Mouse (Mus musculus) bone marrow macrophage, adult 2 months (primary cell): ENCODE results near the gene Osbpl10. TPM values are rescaled to one million over a fixed set of nuclear protein-coding genes. Genes with fewer than 3 reads are reported as not detected.
A peak's percentile ranks its signal among the peaks of the same experiment; 100 is the strongest.

Source experiments
- H3K27ac ChIP-seq: 2 replicates; pipeline ENCODE4 v1.5.1; 2012; ENCODE audit warnings: low read depth, low read length; ENCODE audit not compliant: insufficient read depth
- H3K4me1 ChIP-seq: 2 replicates; pipeline ENCODE4 v1.6.1; 2012; ENCODE audit warnings: low read length; ENCODE audit not compliant: control insufficient read depth, insufficient read depth
- H3K4me3 ChIP-seq: 2 replicates; pipeline ENCODE4 v1.5.1; 2012; ENCODE audit warnings: mild to moderate bottlenecking, low read length, moderate library complexity; ENCODE audit not compliant: insufficient read depth
- CTCF ChIP-seq: IDR thresholded peaks from 2 replicates; pipeline ENCODE4 v1.5.1; 2012; ENCODE audit warnings: low read depth, mild to moderate bottlenecking, low read length, moderate library complexity
- POLR2A ChIP-seq: IDR thresholded peaks from 2 replicates; pipeline ENCODE4 v1.6.1; 2012; ENCODE audit warnings: mild to moderate bottlenecking, low read depth, low read length, borderline replicate concordance
- polyA plus RNA-seq: library from polyadenylated mRNA; stranded (reverse); fragments of >200 nt; gene quantifications from 2 replicates; pipeline ENCODE4 v1.2.4, GENCODE M21; 2012; ENCODE audit not compliant: missing spikeins, insufficient read depth, insufficient read length

Osbpl10 gene
- polyA plus RNA-seq, 1 experiment: 1.7 TPM

DNA sequence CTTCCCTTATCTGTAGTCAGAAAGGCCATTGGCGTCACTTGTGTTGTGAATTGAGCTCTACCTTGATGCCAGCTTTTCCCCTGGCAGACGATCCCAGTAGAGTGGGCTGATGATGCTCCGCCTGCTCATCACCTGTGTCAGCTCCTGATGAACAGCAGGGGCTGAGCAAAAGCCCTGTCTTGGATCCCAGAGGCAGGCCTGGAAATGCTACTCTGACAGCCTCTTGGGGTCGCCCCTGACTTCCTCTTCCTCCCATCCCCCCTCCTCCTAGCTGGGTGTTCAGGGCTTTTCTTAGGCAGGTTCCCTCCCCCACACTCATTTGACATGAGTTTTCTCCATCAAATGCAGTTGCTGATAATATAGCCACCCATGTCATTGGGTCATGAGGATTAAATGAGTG is 250.8 kb downstream of the Osbpl10 start:
- Histone ChIP-seq H3K4me1 (peaks cover 9% of the 10 kb centered on the region), H3K27ac (no peak overlapping the region), H3K4me3 (no peak overlapping the region)
- TF ChIP-seq CTCF (no peak), POLR2A (no peak)

GRCm38 (mm10) chr9:115229676-115230075 is 251.3 kb downstream of the Osbpl10 start:
- Histone ChIP-seq H3K4me3 (no peak overlapping the region), H3K27ac (no peak overlapping the region), H3K4me1 (peaks cover 13% of the 10 kb centered on the region)
- no peak for TF ChIP-seq CTCF
- TF ChIP-seq POLR2A: no peak

DNA sequence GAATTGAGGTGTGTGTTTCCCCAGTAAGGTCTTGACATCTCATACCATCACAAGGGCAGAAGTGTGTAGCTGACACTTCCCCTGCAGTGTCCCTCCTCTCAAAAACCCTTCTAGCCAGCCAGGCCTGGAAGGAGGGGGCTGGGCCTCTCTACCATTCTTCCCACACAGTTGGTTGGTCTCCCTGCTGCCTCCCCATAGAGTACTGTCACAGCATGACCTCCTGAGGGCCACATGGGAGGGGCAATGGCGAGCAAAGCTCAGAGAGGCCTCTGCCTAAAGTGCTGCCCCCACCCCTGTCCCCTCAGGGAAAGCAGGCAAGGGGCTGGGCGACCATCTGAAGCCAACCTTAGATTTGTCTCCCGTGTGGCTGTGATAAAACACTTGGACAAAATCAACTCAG is 251.8 kb downstream of the Osbpl10 start:
- Histone ChIP-seq H3K4me1 (peaks cover 18% of the 10 kb centered on the region), H3K27ac (no peak overlapping the region), H3K4me3 (no peak overlapping the region)
- TF ChIP-seq CTCF (no peak), POLR2A (no peak)

DNA sequence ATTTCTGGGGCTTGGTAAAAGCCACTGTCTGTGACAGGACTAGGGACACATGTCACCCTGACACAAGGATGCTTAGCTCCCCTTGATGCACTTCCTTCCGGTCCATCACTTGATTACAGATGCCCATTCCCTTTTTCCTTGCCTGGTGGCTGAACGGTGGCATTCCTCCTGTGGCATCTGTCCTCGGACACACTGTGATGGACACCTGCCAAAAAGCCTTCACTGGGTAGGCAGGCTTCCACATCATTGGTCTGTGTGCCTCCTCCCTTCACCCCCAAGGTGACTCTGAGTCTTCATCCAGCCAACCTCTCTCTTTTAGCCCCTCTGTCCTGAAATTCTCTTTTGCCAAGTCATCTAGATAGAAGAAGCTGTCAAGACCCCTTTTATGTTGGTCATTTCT is 253.1 kb downstream of the Osbpl10 start:
- Histone ChIP-seq H3K27ac (no peak overlapping the region), H3K4me3 (no peak overlapping the region), H3K4me1 (peaks cover 27% of the 10 kb centered on the region)
- TF ChIP-seq POLR2A: no peak
- no peak for TF ChIP-seq CTCF

DNA sequence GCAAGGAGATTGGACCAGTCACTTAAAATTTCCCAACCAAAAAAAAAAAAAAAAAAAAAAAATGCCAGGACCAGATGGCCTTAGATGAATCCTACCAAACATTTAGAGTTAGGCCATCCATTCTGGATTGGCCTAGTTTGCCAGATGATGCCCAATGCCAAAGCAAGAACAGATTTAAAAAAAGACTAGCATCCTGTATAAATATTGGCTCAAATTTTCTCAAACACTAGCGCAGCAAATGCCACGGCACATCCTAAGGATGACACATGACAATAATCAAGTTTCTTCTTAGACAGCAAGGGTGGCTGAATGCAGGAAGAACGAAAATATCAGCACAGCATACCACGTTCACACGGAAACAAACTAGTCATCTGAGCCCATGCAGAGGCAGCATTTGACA is 255.4 kb downstream of the Osbpl10 start:
- Histone ChIP-seq H3K4me1 (peaks cover 40% of the 10 kb centered on the region), H3K27ac (no peak overlapping the region), H3K4me3 (no peak overlapping the region)
- no peak for TF ChIP-seq CTCF
- TF ChIP-seq POLR2A: no peak

DNA sequence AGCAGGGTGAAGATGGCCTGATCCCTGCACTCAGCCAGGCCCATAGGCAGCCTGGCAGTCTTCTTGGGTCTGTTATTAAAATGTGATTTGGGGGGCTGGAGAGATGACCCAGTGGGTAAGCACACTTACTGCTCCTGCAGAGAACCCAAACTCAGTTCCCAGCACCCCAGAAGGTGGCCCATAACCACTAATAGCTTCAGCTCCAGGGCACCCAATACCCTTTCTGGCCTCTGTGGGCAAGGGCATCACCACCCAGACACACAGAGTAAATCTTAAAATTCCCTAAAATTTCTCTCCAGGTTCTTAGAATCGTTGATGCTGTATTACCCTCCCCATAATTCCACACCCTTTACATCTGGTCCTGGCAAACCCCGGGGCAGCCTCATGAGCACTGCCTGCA is 256.2 kb downstream of the Osbpl10 start:
- TF ChIP-seq CTCF (no peak), POLR2A (no peak)
- Histone ChIP-seq H3K4me1 (peaks cover 40% of the 10 kb centered on the region), H3K4me3 (no peak overlapping the region), H3K27ac (no peak overlapping the region)

GRCm38 (mm10) chr9:115236352-115236841 is 258.0 kb downstream of the Osbpl10 start:
- peak overlapping the region; percentile 36 for H3K4me3 ChIP-seq
- H3K27ac ChIP-seq: peak overlapping the region; percentile 96
- peaks cover 40% of the 10 kb centered on the region for H3K4me1 ChIP-seq
- TF ChIP-seq CTCF (no peak), POLR2A (no peak)

DNA sequence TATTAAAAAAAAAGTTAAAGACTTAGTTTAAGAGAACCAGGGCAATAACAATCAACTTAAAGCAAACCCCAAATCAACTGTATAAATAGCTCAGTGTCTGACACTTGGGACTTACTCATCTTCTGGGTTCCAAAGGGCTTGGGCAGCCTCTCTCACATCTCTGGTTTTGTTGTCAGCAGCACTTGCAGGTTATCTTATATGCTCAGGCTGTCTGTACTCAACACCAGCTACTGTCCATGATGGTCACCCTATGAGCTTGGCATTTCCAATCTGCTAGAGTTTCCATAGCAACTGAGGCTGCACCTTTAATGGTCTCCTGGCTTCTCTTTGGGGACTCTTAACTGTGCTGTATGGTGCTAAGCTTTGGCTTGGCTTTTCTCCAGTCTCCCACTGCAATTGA is 259.6 kb downstream of the Osbpl10 start:
- no peak overlapping the region for H3K27ac ChIP-seq
- no peak for TF ChIP-seq POLR2A
- TF ChIP-seq CTCF: no peak
- H3K4me3 ChIP-seq: no peak overlapping the region
- peaks cover 42% of the 10 kb centered on the region for H3K4me1 ChIP-seq

DNA sequence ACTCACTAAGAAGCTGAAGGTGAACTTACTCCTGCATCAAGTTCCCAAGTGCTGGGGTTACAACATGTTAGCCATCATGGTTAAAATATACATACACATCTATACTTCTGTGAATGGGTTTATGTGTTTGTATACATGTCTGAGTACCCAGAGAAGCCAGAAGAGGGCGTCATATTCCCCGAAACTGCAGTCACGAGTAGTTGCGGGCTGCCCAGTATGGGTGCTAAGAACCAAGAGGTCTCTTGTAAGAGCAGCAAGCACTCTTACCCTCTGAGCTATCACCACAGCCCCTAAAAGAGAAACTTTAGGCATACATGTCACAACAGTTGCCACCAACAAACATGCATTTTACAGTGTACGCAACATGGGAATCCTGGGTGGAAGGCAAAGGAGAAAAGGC is 261.5 kb downstream of the Osbpl10 start:
- Histone ChIP-seq H3K27ac (no peak overlapping the region), H3K4me1 (peaks cover 27% of the 10 kb centered on the region), H3K4me3 (no peak overlapping the region)
- no peak for TF ChIP-seq CTCF
- TF ChIP-seq POLR2A: no peak

DNA sequence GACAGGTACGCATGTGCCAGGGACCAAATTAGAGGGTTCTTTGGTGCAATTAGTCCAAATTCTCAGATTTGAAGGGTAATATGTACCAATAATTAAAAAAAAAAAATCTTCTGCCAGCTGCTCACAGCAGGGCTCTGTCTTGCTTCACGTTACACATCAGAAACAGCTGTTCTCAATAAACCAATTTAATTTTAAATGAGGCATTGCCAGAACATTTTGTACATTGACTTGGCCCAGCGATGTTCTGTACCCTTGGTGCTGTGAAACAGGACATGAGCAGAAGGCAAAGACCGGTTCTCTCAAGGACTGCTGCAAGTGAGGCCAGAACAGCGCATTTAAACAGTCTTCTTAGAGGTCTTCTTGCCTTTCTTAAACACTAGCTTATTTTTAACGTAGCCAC is 265.3 kb downstream of the Osbpl10 start:
- TF ChIP-seq POLR2A (no peak), CTCF (no peak)
- Histone ChIP-seq H3K27ac (no peak overlapping the region), H3K4me3 (no peak overlapping the region), H3K4me1 (peaks cover 2% of the 10 kb centered on the region)

- Histone ChIP-seq H3K4me3 (no peak overlapping the region), H3K27ac (no peak overlapping the region), H3K4me1 (peaks cover 2% of the 10 kb centered on the region)
- TF ChIP-seq POLR2A (no peak), CTCF (no peak)
Measured at GRCm38 (mm10) chr9:115245092-115245491, 266.7 kb downstream of the Osbpl10 start.
